Mouse (Mus musculus) CH12.LX (cell line): ENCODE results near the gene Gnptab. TPM values are rescaled to one million over a fixed set of nuclear protein-coding genes. Genes with fewer than 3 reads are reported as not detected.
A peak's percentile ranks its signal among the peaks of the same experiment; 100 is the strongest.

ENCODE experiments used
- DNase-seq: peaks from one replicate; pipeline ENCODE4 v3.0.0-alpha.2; 2013; ENCODE audit errors: extremely low read depth
- H3K27ac ChIP-seq: 2 replicates; pipeline ENCODE4 v1.5.1; 2012; ENCODE audit warnings: low read depth, mild to moderate bottlenecking, control low read depth, moderate library complexity; ENCODE audit not compliant: insufficient read depth
- H3K27me3 ChIP-seq: replicated peaks from 2 replicates; pipeline ENCODE3; 2012; ENCODE audit warnings: inconsistent platforms
- H3K36me3 ChIP-seq, 2 experiments: replicated peaks in 1 of 2; 2 replicates each; pipeline versions ENCODE3 to v1.6.1; 2012; ENCODE audit warnings: inconsistent platforms in 1 of 2, low read length in 1 of 2, mild to moderate bottlenecking in 1 of 2, mixed read lengths in 1 of 2, moderate library complexity in 1 of 2; ENCODE audit not compliant: control insufficient read depth in 1 of 2, insufficient read depth in 1 of 2
- H3K4me1 ChIP-seq, 2 experiments: 2 replicates each; pipeline ENCODE4 v1.6.1; 2012; ENCODE audit warnings: inconsistent platforms in 1 of 2, moderate library complexity in 1 of 2; ENCODE audit not compliant: insufficient read depth in 2 of 2, control insufficient read depth in 1 of 2
- H3K4me2 ChIP-seq: 2 replicates; pipeline ENCODE4 v1.6.1; 2012; ENCODE audit warnings: low read depth, mild to moderate bottlenecking, control low read depth; ENCODE audit not compliant: poor library complexity, insufficient read depth, severe bottlenecking
- H3K4me3 ChIP-seq, 3 experiments: fragments of 150-350 bp in 1 of 3; sonication (generic) in 1 of 3; replicated peaks in 1 of 3; 2 replicates each; pipeline versions ENCODE3 to v1.5.1; 2011 to 2012; ENCODE audit warnings: low read depth in 2 of 3, low read length in 2 of 3, mild to moderate bottlenecking in 2 of 3, moderate library complexity in 2 of 3, control low read depth in 1 of 3, improper control_type of control experiment in 1 of 3, inconsistent platforms in 1 of 3, mixed read lengths in 1 of 3; ENCODE audit not compliant: poor library complexity in 1 of 3
- H3K79me2 ChIP-seq: replicated peaks from 2 replicates; pipeline ENCODE4 v1.6.1; 2012; ENCODE audit warnings: mild to moderate bottlenecking, moderate library complexity; ENCODE audit not compliant: control insufficient read depth, poor library complexity, insufficient read depth, severe bottlenecking; ENCODE audit errors: extremely low read depth
- H3K9ac ChIP-seq: 2 replicates; pipeline ENCODE4 v1.6.1; 2012; ENCODE audit warnings: low read depth, mild to moderate bottlenecking, control low read depth, moderate library complexity; ENCODE audit not compliant: insufficient read depth
- H3K9me3 ChIP-seq: replicated peaks from 2 replicates; pipeline ENCODE3; 2012; ENCODE audit warnings: low read length, inconsistent platforms, mixed read lengths
- CHD2 ChIP-seq: IDR thresholded peaks from 2 replicates; pipeline ENCODE4 v1.6.1; 2011; ENCODE audit warnings: low read length, improper control_type of control experiment
- CTCF ChIP-seq, 2 experiments: IDR thresholded peaks in 1 of 2; conservative IDR thresholded peaks in 1 of 2; 2 replicates each; pipeline ENCODE4 v1.5.1; 2011 to 2012; ENCODE audit warnings: low read depth in 2 of 2, low read length in 2 of 2, improper control_type of control experiment in 1 of 2, inconsistent platforms in 1 of 2, mild to moderate bottlenecking in 1 of 2, moderate library complexity in 1 of 2
- ELF1 ChIP-seq: IDR thresholded peaks from 2 replicates; pipeline ENCODE4 v1.6.1; 2014; ENCODE audit warnings: low read depth, mild to moderate bottlenecking, inconsistent platforms, low read length, improper control_type of control experiment
- EP300 ChIP-seq: IDR thresholded peaks from 2 replicates; pipeline ENCODE4 v1.6.1; 2011; ENCODE audit warnings: low read length, improper control_type of control experiment
- ETS1 ChIP-seq: conservative IDR thresholded peaks from 2 replicates; pipeline ENCODE4 v1.6.1; 2012; ENCODE audit warnings: low read depth, mild to moderate bottlenecking, inconsistent platforms, low read length, improper control_type of control experiment, moderate library complexity
- HCFC1 ChIP-seq: IDR thresholded peaks from 2 replicates; pipeline ENCODE4 v1.6.1; 2012; ENCODE audit warnings: low read depth, mild to moderate bottlenecking, inconsistent platforms, low read length, improper control_type of control experiment
- IRF4 ChIP-seq: IDR thresholded peaks from 2 replicates; pipeline ENCODE4 v1.6.1; 2014; ENCODE audit warnings: low read depth, mild to moderate bottlenecking, inconsistent platforms, low read length, improper control_type of control experiment
- MAFK ChIP-seq: IDR thresholded peaks from 2 replicates; pipeline ENCODE4 v1.6.1; 2011; ENCODE audit warnings: low read length, improper control_type of control experiment; ENCODE audit not compliant: insufficient replicate concordance
- MAX ChIP-seq: IDR thresholded peaks from 2 replicates; pipeline ENCODE4 v1.6.1; 2011; ENCODE audit warnings: low read length, improper control_type of control experiment
- MXI1 ChIP-seq: IDR thresholded peaks from 2 replicates; pipeline ENCODE4 v1.6.1; 2011; ENCODE audit warnings: mild to moderate bottlenecking, low read depth, low read length, improper control_type of control experiment
- PAX5 ChIP-seq: IDR thresholded peaks from 2 replicates; pipeline ENCODE4 v1.6.1; 2012; ENCODE audit warnings: low read length, inconsistent platforms, mixed read lengths
- SIN3A ChIP-seq: IDR thresholded peaks from 2 replicates; pipeline ENCODE4 v1.6.1; 2012; ENCODE audit warnings: low read length, improper control_type of control experiment, inconsistent platforms
- SMC3 ChIP-seq: IDR thresholded peaks from 2 replicates; pipeline ENCODE4 v1.6.1; 2011; ENCODE audit warnings: low read depth, low read length, improper control_type of control experiment
- TBP ChIP-seq: conservative IDR thresholded peaks from 2 replicates; pipeline ENCODE4 v1.6.1; 2011; ENCODE audit warnings: low read depth, low read length, improper control_type of control experiment
- USF2 ChIP-seq: conservative IDR thresholded peaks from 2 replicates; pipeline ENCODE4 v1.6.1; 2011; ENCODE audit warnings: low read depth, low read length, improper control_type of control experiment
- ZC3H11A ChIP-seq: IDR thresholded peaks from 2 replicates; pipeline ENCODE4 v1.6.1; 2012; ENCODE audit warnings: low read depth, mild to moderate bottlenecking, inconsistent platforms, low read length, improper control_type of control experiment
- ZMIZ1 ChIP-seq: IDR thresholded peaks from 2 replicates; pipeline ENCODE4 v1.6.1; 2012; ENCODE audit warnings: low read depth, mild to moderate bottlenecking, inconsistent platforms, low read length, improper control_type of control experiment
- ZNF384 ChIP-seq: IDR thresholded peaks from 2 replicates; pipeline ENCODE4 v1.6.1; 2012; ENCODE audit warnings: low read depth, low read length, improper control_type of control experiment, inconsistent platforms
- dilution Hi-C: fragments of 300-500 bp; cut with MboI; formaldehyde crosslinking; loops from 2 replicates; pipeline ENCODE4 v1.14.3; 2020; ENCODE audit warnings: low sequenced_read_pairs; ENCODE audit not compliant: extremely low pct_unique_long_range_greater_than_20kb, extremely low pct_ligation_motif_present
- in situ Hi-C: fragments of 300-500 bp; cut with MboI; formaldehyde crosslinking; loops from 3 replicates; pipeline ENCODE4 v1.14.3; 2019; ENCODE audit warnings: low sequenced_read_pairs, low pct_ligation_motif_present, low pct_unique_long_range_greater_than_20kb, mixed read lengths
- polyA plus RNA-seq: library from polyadenylated mRNA; unstranded; fragments of >175 nt; gene quantifications from 2 replicates; pipeline ENCODE4 v1.2.1, GENCODE M21; 2012; ENCODE audit warnings: low read depth; ENCODE audit not compliant: insufficient read length
- total RNA-seq, 2 experiments: library from RNA; depleted of rRNA; stranded (reverse); fragments of 300-350 nt in 1 of 2; fragments of >200 nt in 1 of 2; gene quantifications; 2 replicates each; pipeline ENCODE4 v1.2.3; 2012 to 2014

Gnptab gene
- total and polyA plus RNA-seq, 3 experiments, result 13.2 to 38.2 (median 18.0) TPM

- Histone ChIP-seq H3K27me3 (no peaks in the 10 kb centered on the region), H3K4me1 (peaks cover 13 to 67% of the 10 kb centered on the region in 2 experiments), H3K9me3 (no peaks in the 10 kb centered on the region), H3K36me3 (no peaks in the 10 kb centered on the region), H3K4me3 (peak overlapping the region; percentile 82 to 94 (median 85)), H3K79me2 (peaks cover 49% of the 10 kb centered on the region), H3K27ac (peak overlapping the region; percentile 55), H3K9ac (peak overlapping the region; percentile 60), H3K4me2 (peak overlapping the region; percentile 90)
- DNase-seq, result no peak
- in situ Hi-C loops, result loop anchor here (5.0 kb wide), 2 partner anchors 47 to 352 kb away; partner anchors contain the start of gene Arl1
- TF ChIP-seq ZMIZ1 (no peak), CTCF (conservative IDR thresholded peaks at IDR 0.05 in 1 of 2, IDR thresholded peaks at IDR 0.05 in 1 of 2; ENCODE audit: low read depth in 2 of 2, low read length in 2 of 2) (peak in 1 of 2 experiments; percentile 22; a peak in 1 of 4 replicates), HCFC1 (no peak), SIN3A (peak; percentile 6; the same call in 1 of the 2 replicates), MAX (0 out of 2 replicates have a peak, but pooled peaks have one; percentile 14), IRF4 (peak; percentile 51; the same call in 1 of the 2 replicates)
- dilution Hi-C loops, result no loop called here
Measured at GRCm38 (mm10) chr10:88380430-88381060, 1.6 kb downstream of the Gnptab start.

- no peak for DNase-seq
- in situ Hi-C loops, result loop anchor here (5.0 kb wide), 2 partner anchors 46 to 351 kb away; partner anchors contain the start of gene Arl1
- dilution Hi-C loops, result no loop called here
- Histone ChIP-seq H3K36me3 (no peaks in the 10 kb centered on the region), H3K9me3 (no peaks in the 10 kb centered on the region), H3K27ac (peak overlapping the region; percentile 49), H3K4me3 (peak overlapping the region; percentile 82 to 94 (median 85)), H3K79me2 (peaks cover 56% of the 10 kb centered on the region), H3K9ac (peak overlapping the region; percentile 60; the same call in 1 of the 2 replicates), H3K4me1 (peaks cover 20 to 74% of the 10 kb centered on the region in 2 experiments), H3K27me3 (no peaks in the 10 kb centered on the region), H3K4me2 (peak overlapping the region; percentile 90)
- TF ChIP-seq IRF4 (no peak), CHD2 (peak; percentile 48; the same call in 1 of the 2 replicates)
Measured at GRCm38 (mm10) chr10:88381286-88381685, 2.4 kb downstream of the Gnptab start.

DNA sequence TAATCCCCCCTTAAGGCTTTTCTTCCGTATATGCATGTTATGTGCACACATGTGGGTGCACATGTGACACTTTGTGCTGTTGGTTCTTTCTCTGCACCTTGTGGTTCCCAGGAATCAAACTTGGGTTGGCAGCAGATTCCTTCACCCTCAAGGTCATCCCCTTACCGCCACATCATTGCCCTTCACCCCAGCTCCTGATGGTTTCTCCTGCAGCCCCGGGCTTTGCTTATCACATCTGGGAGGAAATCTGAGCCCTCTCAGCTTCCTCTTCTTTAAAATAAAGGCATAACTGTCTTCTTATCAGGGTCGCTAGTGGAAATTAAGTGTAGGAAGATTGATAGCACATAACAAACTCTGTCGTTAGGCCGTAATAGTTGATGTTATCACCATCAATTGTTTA is 3.1 kb downstream of the Gnptab start:
- no peaks in the 10 kb centered on the region for H3K36me3 ChIP-seq
- H3K27ac ChIP-seq, result no peak overlapping the region
- peaks cover 22 to 74% of the 10 kb centered on the region in 2 experiments for H3K4me1 ChIP-seq
- no peak overlapping the region for H3K9ac ChIP-seq
- H3K9me3 ChIP-seq, result no peaks in the 10 kb centered on the region
- dilution Hi-C loops, result no loop called here
- in situ Hi-C loops, result loop anchor here (5.0 kb wide), 2 partner anchors 45 to 350 kb away; partner anchors contain the start of gene Arl1
- no peak overlapping the region for H3K4me3 ChIP-seq
- TF ChIP-seq CHD2, result no peak
- TF ChIP-seq MAX, result no peak
- TF ChIP-seq TBP, result no peak
- no peak for TF ChIP-seq ELF1
- no peak for TF ChIP-seq IRF4
- no peak for TF ChIP-seq USF2
- no peak for TF ChIP-seq HCFC1
- no peak for TF ChIP-seq PAX5
- TF ChIP-seq ETS1, result no peak
- no peak for TF ChIP-seq ZNF384
- no peak for TF ChIP-seq EP300
- TF ChIP-seq MAFK, result no peak
- no peak for TF ChIP-seq MXI1
- TF ChIP-seq SMC3, result no peak
- no peak for TF ChIP-seq ZC3H11A
- no peaks in the 10 kb centered on the region for H3K27me3 ChIP-seq
- DNase-seq, result no peak
- no peak overlapping the region for H3K4me2 ChIP-seq
- H3K79me2 ChIP-seq, result peaks cover 59% of the 10 kb centered on the region
